Mouse (Mus musculus): Measurements from ENCODE around the gene Lypd9.

- TF ChIP-seq CTCF (IDR thresholded peaks at IDR 0.05; ENCODE audit: control insufficient read depth, insufficient read depth, low read length) (no peak), POLR2A (IDR thresholded peaks at IDR 0.05; ENCODE audit: borderline replicate concordance, control insufficient read depth, low read depth, low read length) (no peak)
These were observed 869 bp upstream of the Lypd9 start for GRCm38 (mm10) chr11:58453592-58453991.

Measured in bone marrow, adult 2 months (tissue).